Mouse (Mus musculus) heart, postnatal 0 days (tissue): ENCODE data around the gene Meltf. TPM values are rescaled to one million over a fixed set of nuclear protein-coding genes. Genes with fewer than 3 reads are reported as not detected.
A peak's percentile ranks its signal among the peaks of the same experiment; 100 is the strongest.

Experiments used
- ATAC-seq: fragments of 200-750 bp; cut with Nextera tagmentation; 2 replicates; pipeline ENCODE4 v1.8.0; 2017; ENCODE audit warnings: low read depth, moderate number of reproducible peaks, moderate library complexity; ENCODE audit not compliant: insufficient read depth
- DNase-seq: peaks from one replicate; pipeline ENCODE4 v3.0.0-alpha.2; 2016; ENCODE audit warnings: low spot score
- H3K27ac ChIP-seq: fragments of 300-500 bp; sonication (generic); 2 replicates; pipeline ENCODE4 v1.5.1; 2014; ENCODE audit warnings: low read depth, mild to moderate bottlenecking
- H3K27me3 ChIP-seq: fragments of 300-500 bp; sonication (generic); 2 replicates; pipeline ENCODE4 v1.6.1; 2014; ENCODE audit warnings: low read length, mixed read lengths; ENCODE audit not compliant: control insufficient read depth, insufficient read depth
- H3K36me3 ChIP-seq: fragments of 300-500 bp; sonication (generic); replicated peaks from 2 replicates; pipeline ENCODE4 v1.6.1; 2014; ENCODE audit warnings: low read length, mixed read lengths; ENCODE audit not compliant: control insufficient read depth, insufficient read depth
- H3K4me1 ChIP-seq: fragments of 300-500 bp; sonication (generic); 2 replicates; pipeline ENCODE4 v1.6.1; 2014; ENCODE audit warnings: antibody characterized with exemption; ENCODE audit not compliant: control insufficient read depth, insufficient read depth
- H3K4me2 ChIP-seq: fragments of 300-500 bp; sonication (generic); 2 replicates; pipeline ENCODE4 v1.6.1; 2014; ENCODE audit warnings: low read depth, mild to moderate bottlenecking, low read length, moderate library complexity
- H3K4me3 ChIP-seq: fragments of 300-500 bp; sonication (generic); 2 replicates; pipeline ENCODE4 v1.5.1; 2014; ENCODE audit warnings: low read depth, low read length
- H3K9ac ChIP-seq: fragments of 300-500 bp; sonication (generic); replicated peaks from 2 replicates; pipeline ENCODE4 v1.6.1; 2014; ENCODE audit warnings: low read depth, low read length, mixed read lengths
- H3K9me3 ChIP-seq: fragments of 300-500 bp; sonication (generic); replicated peaks from 2 replicates; pipeline ENCODE4 v1.6.1; 2016; ENCODE audit warnings: low read length; ENCODE audit not compliant: control insufficient read depth
- CTCF ChIP-seq: IDR thresholded peaks from 2 replicates; pipeline ENCODE4 v1.5.1; 2016; ENCODE audit warnings: antibody characterized with exemption, control low read depth, low read depth
- EP300 ChIP-seq: IDR thresholded peaks from 2 replicates; pipeline ENCODE4 v1.6.1; 2016; ENCODE audit warnings: antibody characterized with exemption, low read depth
- WGBS: fragments of 180-500 bp; shearing (Covaris S2); extraction: QIAGEN DNeasy Blood & Tissue Kit; methylation state at CpG from one replicate; pipeline ENCODE4 v1.1.7; 2014; 5-methylcytosine and 5-hydroxymethylcytosine counted together
- polyA plus RNA-seq: library from polyadenylated mRNA; unstranded; fragments of >200 nt; fragmentation: Nextera tagmentation; extraction: Ambion mirVana; gene quantifications from 2 replicates; pipeline ENCODE4 v1.2.1, GENCODE M21; 2015
- total RNA-seq: library from RNA; depleted of rRNA; stranded (reverse); fragments of >200 nt; gene quantifications from 2 replicates; pipeline ENCODE4 v1.2.3, GENCODE M21; 2014; ENCODE audit warnings: low replicate concordance

The Meltf gene
- total and polyA plus RNA-seq, 2 experiments from 2014 or later, result not detected

DNA sequence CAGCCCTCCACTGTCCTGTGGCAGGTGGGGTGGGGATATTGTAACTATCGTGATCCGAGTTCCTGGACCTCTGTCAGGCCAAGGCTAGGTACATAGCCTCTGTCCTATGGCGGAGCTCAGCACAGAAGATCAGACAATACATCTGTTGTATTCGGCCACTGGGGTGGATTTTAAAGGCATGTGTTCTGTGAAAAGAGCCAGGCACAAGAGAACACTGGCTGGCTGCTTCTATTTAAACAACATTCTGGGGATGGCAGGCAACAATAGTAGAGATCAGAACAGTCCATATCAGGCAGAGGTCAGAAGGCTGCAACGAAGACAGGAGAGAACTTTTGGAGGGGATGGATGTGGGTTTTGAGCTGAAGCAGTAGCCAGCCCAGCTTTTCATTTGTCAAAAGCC, 53.6 kb downstream of the Meltf start:
- 62% methylated on average over 5 of the region's 5 CpGs for WGBS
- H3K9me3 ChIP-seq, result no peaks in the 10 kb centered on the region
- H3K4me1 ChIP-seq, result peaks cover 18% of the 10 kb centered on the region
- DNase-seq (no peak), ATAC-seq (no peak)
- no peak overlapping the region for H3K4me3 ChIP-seq
- no peak overlapping the region for H3K9ac ChIP-seq
- no peak overlapping the region for H3K4me2 ChIP-seq
- H3K27me3 ChIP-seq, result peaks cover 19% of the 10 kb centered on the region
- no peak overlapping the region for H3K27ac ChIP-seq
- no peak for TF ChIP-seq CTCF
- no peak for TF ChIP-seq EP300
- H3K36me3 ChIP-seq, result no peaks in the 10 kb centered on the region

DNA sequence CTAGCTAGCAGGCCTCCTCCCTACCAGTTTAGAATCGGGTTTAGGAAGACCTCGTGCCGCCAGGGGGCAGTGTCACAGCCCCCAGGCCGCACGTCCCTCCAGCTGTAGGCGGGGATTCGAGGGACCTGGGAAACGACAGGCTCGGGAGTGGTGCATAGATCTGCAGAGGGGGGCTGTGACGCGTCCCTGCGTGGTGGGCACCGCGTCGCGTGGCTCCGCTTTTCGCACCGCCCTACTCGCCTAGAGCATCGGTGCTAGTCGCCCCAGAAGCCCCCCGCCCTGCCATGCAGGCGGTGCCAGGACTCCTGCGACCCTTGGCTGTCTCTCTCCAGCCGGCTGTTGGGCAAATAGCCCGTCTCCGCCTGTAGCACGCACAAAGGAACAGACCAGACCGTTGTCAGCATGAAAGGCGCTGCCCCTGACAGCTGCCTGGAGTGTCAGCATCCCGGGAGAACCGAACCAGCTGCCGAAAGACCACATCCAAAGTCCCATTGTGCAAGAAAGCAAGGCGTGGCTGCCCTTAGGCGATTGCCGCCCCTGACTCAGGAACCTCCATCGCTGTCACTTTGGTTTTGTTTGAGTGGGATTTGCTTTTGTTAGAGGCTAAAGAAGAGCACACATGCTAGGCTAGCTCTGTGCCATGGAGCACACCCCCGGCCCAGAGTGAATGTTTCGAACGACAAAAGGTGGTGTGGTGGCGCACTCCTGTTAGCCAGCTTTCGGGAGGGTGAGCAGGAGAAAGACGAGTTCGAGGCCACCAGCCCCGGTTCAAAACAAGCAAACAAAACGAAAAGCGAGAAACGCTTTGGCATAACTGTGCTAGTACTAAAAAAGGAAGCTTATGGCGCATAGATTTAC, 54.5 kb downstream of the Meltf start:
- Histone ChIP-seq H3K27ac (peak overlapping the region; percentile 59), H3K4me2 (peak overlapping the region; percentile 89), H3K9me3 (no peaks in the 10 kb centered on the region), H3K9ac (peak overlapping the region; percentile 34; the same call in 1 of the 2 replicates), H3K36me3 (no peaks in the 10 kb centered on the region), H3K4me1 (peaks cover 18% of the 10 kb centered on the region), H3K27me3 (peaks cover 19% of the 10 kb centered on the region), H3K4me3 (peak overlapping the region; percentile 57)
- TF ChIP-seq EP300 (no peak), CTCF (peak; percentile 92)
- 1% methylated on average over 50 of the region's 50 CpGs for WGBS
- DNase-seq (peak; percentile 94), ATAC-seq (peak; percentile 94)

DNA sequence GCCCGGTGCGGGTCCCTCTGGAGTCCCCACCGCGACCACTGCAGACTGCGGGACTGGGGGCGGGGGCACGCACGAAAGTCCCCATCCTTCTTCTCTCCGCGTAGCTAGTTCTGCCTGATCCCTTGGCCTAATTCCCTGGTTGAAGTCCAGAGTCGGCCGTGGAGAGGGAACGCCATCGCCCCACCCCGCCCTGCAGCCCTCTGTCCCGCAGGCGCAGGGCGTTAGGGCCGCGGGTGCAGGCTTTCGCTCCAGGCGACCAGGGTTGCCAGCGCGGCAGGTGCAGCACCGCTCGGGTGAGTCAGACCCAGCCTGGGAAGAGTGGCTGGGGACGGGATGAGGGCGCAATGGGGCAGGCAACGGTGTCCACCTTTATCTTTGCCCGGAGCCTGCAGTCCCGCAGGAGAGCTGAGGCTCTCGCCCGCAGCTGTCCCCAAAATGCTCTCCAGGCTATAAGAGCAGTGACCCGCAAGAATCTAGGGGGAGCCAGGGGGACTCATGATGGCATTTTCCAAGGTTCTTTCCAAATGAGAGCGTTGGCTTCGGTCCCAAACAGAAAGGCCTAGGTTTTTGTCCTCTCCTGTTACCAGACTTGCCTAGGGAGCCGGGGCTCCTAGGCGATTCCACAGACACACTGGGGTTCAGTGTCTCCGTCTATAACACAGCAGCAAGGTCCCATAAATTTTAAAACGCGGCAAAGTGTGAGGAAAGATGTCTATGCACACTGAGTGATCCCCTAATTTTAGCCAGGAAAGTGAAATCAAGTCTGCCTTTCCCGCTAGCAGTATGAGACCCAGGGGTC, 55.3 kb downstream of the Meltf start, which contains the start of gene Pigz:
TSS of gene Pigz (plus strand) at position 101 of the 799 bp plus-strand sequence.
- 13% methylated on average over 42 of the region's 42 CpGs for WGBS
- no peak for ATAC-seq

DNA sequence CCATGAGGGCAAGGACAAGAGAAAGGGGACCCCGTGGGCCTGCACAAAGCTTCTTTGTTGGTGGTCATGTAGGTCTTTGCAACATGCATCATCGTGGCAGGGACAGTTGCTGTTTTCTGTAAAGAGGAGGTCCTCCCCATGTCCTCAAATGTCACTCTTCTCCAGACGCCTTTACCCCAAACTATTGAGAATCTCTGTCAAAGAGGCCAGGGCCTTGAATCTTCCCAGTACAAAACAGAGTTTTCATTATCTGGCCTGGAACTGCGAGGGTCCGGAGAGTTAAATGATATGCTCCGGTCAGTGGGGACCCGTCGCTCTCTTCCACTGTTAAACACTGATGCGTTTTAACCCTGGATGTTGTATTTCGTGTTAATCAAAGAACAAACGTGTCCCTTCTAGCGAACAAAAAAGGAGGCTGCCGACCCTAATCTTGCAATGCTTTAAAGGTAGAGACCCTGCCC, 56.0 kb downstream of the Meltf start:
- no peak for ATAC-seq
- no peaks in the 10 kb centered on the region for H3K36me3 ChIP-seq
- 43% methylated on average over 13 of the region's 13 CpGs for WGBS
- no peak overlapping the region for H3K27ac ChIP-seq
- peaks cover 19% of the 10 kb centered on the region for H3K27me3 ChIP-seq
- no peak for DNase-seq
- H3K4me1 ChIP-seq, result peaks cover 27% of the 10 kb centered on the region
- no peak overlapping the region for H3K9ac ChIP-seq
- peak overlapping the region; percentile 57 for H3K4me3 ChIP-seq
- TF ChIP-seq EP300 (no peak), CTCF (no peak)
- H3K4me2 ChIP-seq, result peak overlapping the region; percentile 89
- no peaks in the 10 kb centered on the region for H3K9me3 ChIP-seq

More for the DNA sequence above, 55.3 kb downstream of the Meltf start, which contains the start of gene Pigz:
- no peak for DNase-seq
- peaks cover 19% of the 10 kb centered on the region for H3K27me3 ChIP-seq
- H3K27ac ChIP-seq, result peak within 1 kb of the TSS; percentile 59
- TF ChIP-seq EP300 (no peak), CTCF (no peak)
- H3K9me3 ChIP-seq, result no peaks in the 10 kb centered on the region
- H3K9ac ChIP-seq, result peak within 1 kb of the TSS; percentile 34; the same call in 1 of the 2 replicates
- H3K4me2 ChIP-seq, result peak within 1 kb of the TSS; percentile 89
- H3K4me1 ChIP-seq, result peaks cover 24% of the 10 kb centered on the region
- H3K36me3 ChIP-seq, result no peaks in the 10 kb centered on the region
- H3K4me3 ChIP-seq, result peak within 1 kb of the TSS; percentile 57

DNA sequence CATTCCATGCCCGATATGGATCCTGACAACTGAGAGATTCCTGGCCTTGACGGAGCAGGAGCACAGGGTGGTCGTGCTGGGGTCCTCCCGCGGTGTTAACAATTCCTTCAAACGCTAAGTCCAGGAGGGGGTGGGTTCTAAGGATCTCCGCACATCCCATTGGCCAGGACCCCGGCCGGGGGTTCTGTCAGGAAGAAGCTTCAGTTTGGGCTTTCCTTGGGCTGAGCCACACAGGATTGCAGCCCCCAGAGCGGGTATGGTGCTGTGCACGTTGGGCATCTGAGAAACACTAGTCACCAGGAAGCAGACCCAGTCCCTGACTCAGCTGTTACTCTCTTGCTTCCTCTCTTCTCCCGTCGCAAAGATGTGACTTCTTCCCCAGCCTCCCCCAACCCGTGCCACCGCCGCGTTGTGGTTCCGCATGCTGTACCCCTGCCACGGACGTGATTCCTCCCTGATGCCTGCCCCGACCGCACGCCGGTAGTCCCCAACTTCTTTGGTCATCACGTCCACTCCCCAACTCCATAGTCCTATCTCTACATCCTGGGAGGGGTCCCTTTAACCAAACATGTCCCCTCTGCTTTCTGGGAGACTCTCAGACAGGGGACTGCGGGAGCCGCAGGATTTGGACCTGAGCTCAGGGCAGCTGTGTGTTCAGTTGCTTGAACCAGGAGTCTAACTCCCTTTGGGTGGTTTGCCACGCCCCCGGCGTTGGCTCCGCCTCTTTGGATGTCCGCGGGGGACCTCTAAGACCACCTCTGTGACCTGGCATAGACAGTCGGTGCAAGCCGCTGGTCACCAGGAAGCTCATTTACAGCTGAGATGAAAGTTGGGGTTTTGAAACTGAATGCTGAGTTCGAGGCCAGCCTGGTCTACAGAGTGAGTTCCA, 56.7 kb downstream of the Meltf start:
- no peak for TF ChIP-seq CTCF
- no peak for TF ChIP-seq EP300
- Histone ChIP-seq H3K9me3 (no peaks in the 10 kb centered on the region), H3K36me3 (no peaks in the 10 kb centered on the region), H3K9ac (peak overlapping the region; percentile 30), H3K27ac (no peak overlapping the region), H3K4me2 (peak overlapping the region; percentile 62), H3K27me3 (peaks cover 19% of the 10 kb centered on the region), H3K4me3 (peak overlapping the region; percentile 35), H3K4me1 (peaks cover 27% of the 10 kb centered on the region)
- DNase-seq (no peak), ATAC-seq (no peak)
- WGBS, result 5% methylated on average over 36 of the region's 36 CpGs
